Mouse (Mus musculus) lung, adult 2 months (tissue): ENCODE data around the gene Il11ra1.
"Not testable (repeated sequence)": the region's sequence is repeated elsewhere in the genome, so short reads cannot be mapped to it uniquely, and the experiment has no call there.

Source experiments
- CTCF ChIP-seq: fragments of 200-500 bp; IDR thresholded peaks from 2 replicates; pipeline ENCODE4 v1.5.1; 2011; ENCODE audit warnings: mild to moderate bottlenecking, low read length, control low read depth; ENCODE audit not compliant: insufficient read depth
- POLR2A ChIP-seq: fragments of 200-500 bp; IDR thresholded peaks from 2 replicates; pipeline ENCODE4 v1.6.1; 2011; ENCODE audit warnings: low read depth, mild to moderate bottlenecking, control low read depth, low read length, borderline replicate concordance; ENCODE audit errors: extremely low read depth

GRCm38 (mm10) chr4:41693511-41693910 is 6.3 kb upstream of the Il11ra1 start:
- not testable (repeated sequence) for TF ChIP-seq POLR2A, CTCF
